Mouse (Mus musculus): ENCODE data around the gene Mep1a.

GRCm38 (mm10) chr17:43451216-43451615 is 51.4 kb downstream of the Mep1a start:
- no peak for TF ChIP-seq CTCF (IDR thresholded peaks at IDR 0.05)
- TF ChIP-seq EP300 (IDR thresholded peaks at IDR 0.05) = no peak
